Mouse (Mus musculus): ENCODE results near the gene Cdh13.

DNA sequence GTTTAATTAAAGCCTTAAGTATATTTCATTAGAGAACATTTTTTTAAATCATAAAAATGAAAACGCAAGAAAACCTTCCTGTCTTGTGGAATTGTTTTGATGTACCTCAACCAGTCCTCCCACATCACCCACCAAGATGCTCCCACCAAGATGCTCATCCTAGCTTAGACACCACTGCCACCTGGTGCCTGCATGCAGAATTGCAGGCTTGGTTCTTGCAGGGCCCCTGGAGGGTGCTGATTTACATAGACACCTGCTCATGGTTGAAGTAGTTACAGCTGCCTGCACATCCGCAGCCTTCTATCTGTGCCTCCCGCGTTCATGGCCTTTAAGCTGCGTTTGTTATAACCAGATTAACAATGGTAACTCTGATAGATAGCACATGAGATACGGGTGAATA is 566.8 kb downstream of the Cdh13 start:
- TF ChIP-seq FLI1 (IDR thresholded peaks at IDR 0.05; ENCODE audit: low read length): no peak
- no peak for TF ChIP-seq GATA1 (IDR thresholded peaks at IDR 0.05; ENCODE audit: borderline replicate concordance, low read length)

Measured in megakaryocyte, embryonic 14.5 days (primary cell).